Mouse (Mus musculus): ENCODE results near the gene Mlec. TPM values are rescaled to one million over a fixed set of nuclear protein-coding genes. Genes with fewer than 3 reads are reported as not detected.

Mlec gene
- polyA plus RNA-seq, 1 experiment from 2014 or later = 23.5 TPM

DNA sequence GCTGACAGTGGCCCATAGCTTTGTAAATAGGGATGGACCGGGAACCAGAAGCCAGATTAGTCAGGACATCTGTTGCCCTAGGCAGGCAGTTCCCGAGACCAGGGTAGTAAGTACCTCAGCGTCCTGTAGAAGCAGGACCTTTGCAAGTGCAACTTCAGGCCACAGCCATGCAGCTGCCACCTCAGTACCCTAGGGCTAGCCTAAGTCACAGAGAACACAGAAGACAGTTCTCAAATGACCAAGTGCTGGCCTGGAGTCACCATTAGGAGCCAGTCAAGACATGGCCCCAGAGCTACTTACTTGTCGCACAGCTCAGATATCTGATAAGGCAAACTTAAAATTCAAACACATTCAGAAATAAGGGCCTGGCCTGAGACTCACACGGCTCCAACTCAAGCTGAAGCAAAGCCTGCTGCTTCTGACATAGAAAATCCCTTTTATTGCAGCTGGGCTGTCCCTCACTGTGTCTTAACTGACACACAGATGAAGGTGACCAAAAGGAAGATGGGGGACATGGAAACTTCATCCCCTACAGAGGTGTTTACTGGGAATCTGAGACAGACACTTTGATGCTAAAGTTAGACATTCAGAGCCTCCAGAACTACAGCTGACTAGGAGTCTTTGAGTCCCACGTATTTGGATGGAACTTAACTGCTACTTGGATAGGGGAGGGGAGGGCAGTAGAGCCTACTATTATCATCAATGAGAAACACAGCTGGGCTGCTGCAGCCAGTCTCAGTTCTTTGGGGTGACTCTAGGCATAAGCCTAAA lies 11.8 kb downstream of the Mlec start:
- Histone ChIP-seq H3K4me2 (no peak overlapping the region), H3K9ac (no peak overlapping the region), H3K9me3 (replicated peaks) (no peaks in the 10 kb centered on the region), H3K27me3 (no peaks in the 10 kb centered on the region), H3K4me1 (0 out of 2 replicates have a peak, but pooled peaks cover 9% of the 10 kb centered on the region), H3K27ac (no peak overlapping the region), H3K4me3 (no peak overlapping the region), H3K36me3 (ENCODE audit: poor library complexity, severe bottlenecking) (peaks cover 68% of the 10 kb centered on the region)
- ATAC-seq = no peak
- 84% methylated on average over 6 of the region's 6 CpGs for WGBS

DNA sequence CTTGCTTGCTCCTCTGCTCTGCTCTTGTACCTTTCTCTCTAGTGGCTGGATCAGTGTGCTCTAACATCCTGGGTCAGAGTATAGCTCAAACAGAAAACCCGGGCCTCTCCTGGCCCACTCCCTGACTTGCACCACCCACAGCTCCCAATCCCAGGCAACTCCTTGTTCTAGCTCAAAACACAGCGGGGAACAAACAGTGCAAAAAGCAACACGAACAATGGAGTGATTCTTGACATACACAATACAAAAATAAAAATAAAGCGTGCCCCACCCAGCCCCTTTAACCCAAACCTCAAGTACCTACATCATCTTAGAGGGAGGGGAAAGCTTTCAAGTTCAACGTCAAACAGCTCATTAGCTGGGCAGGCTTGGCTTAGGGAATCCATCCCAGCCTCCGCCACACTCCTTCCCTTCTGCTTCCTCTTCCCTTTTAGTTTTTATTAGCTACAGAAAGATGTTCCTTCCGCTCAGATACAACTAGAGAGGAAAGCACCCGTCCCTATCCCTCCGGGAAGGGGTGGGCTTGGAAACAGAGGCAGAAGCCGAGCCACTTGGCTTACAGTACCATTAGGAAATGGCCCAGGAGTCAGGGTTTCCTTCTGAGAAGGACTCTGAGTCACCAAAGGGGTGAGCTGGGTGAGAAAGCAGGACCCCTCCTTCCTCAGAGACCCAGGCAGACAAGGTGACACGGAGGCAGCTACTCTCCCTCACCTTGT lies 12.6 kb downstream of the Mlec start:
- WGBS = 68% methylated on average over 11 of the region's 11 CpGs
- Histone ChIP-seq H3K9me3 (replicated peaks) (no peaks in the 10 kb centered on the region), H3K27ac (no peak overlapping the region), H3K27me3 (no peaks in the 10 kb centered on the region), H3K4me3 (no peak overlapping the region), H3K9ac (no peak overlapping the region), H3K4me1 (0 out of 2 replicates have a peak, but pooled peaks cover 9% of the 10 kb centered on the region), H3K4me2 (no peak overlapping the region), H3K36me3 (ENCODE audit: poor library complexity, severe bottlenecking) (peaks cover 61% of the 10 kb centered on the region)
- ATAC-seq = no peak

DNA sequence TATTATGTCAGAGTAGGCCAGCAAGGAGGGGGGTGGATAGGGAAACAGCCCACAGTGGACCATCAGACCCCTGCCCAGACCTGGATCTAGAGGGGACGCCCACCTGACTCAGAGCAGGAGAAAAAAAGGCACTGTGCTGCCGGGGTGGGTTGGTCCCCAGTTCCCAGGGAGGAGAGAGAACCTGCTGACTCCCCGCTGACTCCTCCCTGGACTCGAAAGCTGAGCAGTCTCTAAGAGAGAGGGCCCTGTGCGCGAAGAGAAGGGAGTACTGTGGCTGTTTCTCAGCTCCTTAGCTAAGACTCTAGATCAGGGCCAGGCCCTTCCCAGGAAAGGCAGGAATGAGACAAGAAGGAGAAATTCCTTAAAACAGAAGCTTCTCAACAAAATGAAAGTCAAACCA lies 13.5 kb downstream of the Mlec start:
- 67% methylated on average over 6 of the region's 6 CpGs for WGBS
- Histone ChIP-seq H3K9me3 (replicated peaks) (no peaks in the 10 kb centered on the region), H3K4me1 (0 out of 2 replicates have a peak, but pooled peaks cover 9% of the 10 kb centered on the region), H3K36me3 (ENCODE audit: poor library complexity, severe bottlenecking) (peaks cover 52% of the 10 kb centered on the region), H3K27me3 (no peaks in the 10 kb centered on the region), H3K27ac (no peak overlapping the region; the same call in 1 of the 2 replicates), H3K4me2 (no peak overlapping the region), H3K4me3 (no peak overlapping the region), H3K9ac (no peak overlapping the region)
- no peak for ATAC-seq

DNA sequence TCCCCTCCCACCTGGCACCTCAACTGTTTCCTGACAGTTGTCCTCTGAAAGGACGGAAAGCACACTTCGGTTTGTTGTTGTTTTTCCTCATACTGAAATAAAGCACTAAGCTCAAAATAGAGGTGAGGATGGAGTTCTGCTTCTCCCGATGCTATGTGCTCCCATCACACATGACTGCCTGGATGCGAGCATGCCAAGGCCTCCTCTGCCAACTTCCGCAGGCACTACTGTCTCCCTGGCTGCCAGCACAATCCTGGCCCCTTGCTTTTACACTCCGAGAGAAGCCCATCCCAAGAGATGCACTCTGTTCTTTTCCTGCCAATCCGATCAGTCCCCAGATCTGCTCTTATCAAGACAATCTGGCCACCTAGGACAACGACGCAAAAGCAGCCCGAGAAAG lies 14.4 kb downstream of the Mlec start:
- Histone ChIP-seq H3K4me1 (0 out of 2 replicates have a peak, but pooled peaks cover 9% of the 10 kb centered on the region), H3K9ac (no peak overlapping the region), H3K4me2 (no peak overlapping the region), H3K4me3 (no peak overlapping the region), H3K36me3 (ENCODE audit: poor library complexity, severe bottlenecking) (peaks cover 44% of the 10 kb centered on the region), H3K27ac (no peak overlapping the region), H3K27me3 (no peaks in the 10 kb centered on the region), H3K9me3 (replicated peaks) (no peaks in the 10 kb centered on the region)
- no peak for ATAC-seq
- WGBS = 71% methylated on average over 10 of the region's 10 CpGs

DNA sequence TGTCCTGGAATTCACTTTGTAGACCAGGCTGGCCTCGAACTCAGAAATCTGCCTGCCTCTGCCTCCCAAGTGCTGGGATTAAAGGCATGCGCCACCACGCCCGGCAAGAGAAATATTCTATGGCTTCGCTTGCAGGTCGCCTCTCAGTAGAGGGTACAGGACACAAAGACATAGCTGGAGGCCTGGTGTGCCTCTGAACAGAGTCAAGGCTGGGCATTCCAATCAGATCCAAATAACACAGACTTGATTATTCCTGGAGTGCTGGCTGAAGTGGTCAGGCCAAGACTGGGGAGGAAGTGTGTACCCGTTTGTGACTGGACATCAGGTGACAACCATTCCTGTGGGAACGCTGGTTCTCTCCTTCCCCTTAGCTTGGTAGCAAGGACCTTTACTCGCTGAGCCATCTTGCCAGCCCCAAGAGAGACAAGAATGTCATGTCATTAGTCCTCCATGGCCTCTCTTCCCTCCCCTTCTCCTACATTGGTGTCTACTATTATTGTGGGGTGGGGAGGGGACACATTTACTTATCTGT lies 15.7 kb downstream of the Mlec start:
- no peak overlapping the region for H3K27ac ChIP-seq
- H3K9me3 ChIP-seq (replicated peaks) = no peaks in the 10 kb centered on the region
- WGBS = 86% methylated on average over 9 of the region's 9 CpGs
- H3K9ac ChIP-seq = no peak overlapping the region
- 0 out of 2 replicates have a peak, but pooled peaks cover 9% of the 10 kb centered on the region for H3K4me1 ChIP-seq
- H3K4me3 ChIP-seq = no peak overlapping the region
- H3K4me2 ChIP-seq = no peak overlapping the region
- no peak for ATAC-seq
- H3K27me3 ChIP-seq = no peaks in the 10 kb centered on the region
- peaks cover 31% of the 10 kb centered on the region for H3K36me3 ChIP-seq (ENCODE audit: poor library complexity, severe bottlenecking)

DNA sequence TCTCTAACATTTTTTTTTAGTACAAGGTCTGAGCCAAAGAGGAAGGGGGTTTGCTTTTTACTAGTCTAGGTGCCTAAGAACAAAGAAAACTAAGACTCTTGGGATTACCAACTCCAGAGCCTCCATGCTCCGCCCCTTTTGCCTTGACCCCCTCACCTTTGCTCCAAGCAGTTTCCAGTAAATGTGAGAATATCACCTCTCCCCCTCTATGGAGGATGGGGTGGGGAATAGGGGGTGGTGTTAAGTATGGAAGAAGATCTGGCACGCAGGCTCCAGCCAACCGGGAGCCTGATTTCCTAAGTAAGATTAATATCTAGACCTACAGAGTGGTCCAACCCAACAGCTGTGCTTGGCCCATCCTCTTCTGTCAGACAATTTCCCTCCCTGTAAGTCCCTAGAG lies 17.3 kb downstream of the Mlec start:
- ATAC-seq = no peak
- Histone ChIP-seq H3K9me3 (replicated peaks) (no peaks in the 10 kb centered on the region), H3K27me3 (no peaks in the 10 kb centered on the region), H3K4me2 (no peak overlapping the region), H3K27ac (no peak overlapping the region), H3K4me1 (0 out of 2 replicates have a peak, but pooled peaks cover 9% of the 10 kb centered on the region), H3K9ac (no peak overlapping the region), H3K36me3 (ENCODE audit: poor library complexity, severe bottlenecking) (peaks cover 17% of the 10 kb centered on the region; the same call in 1 of the 2 replicates), H3K4me3 (no peak overlapping the region)
- 77% methylated on average over 3 of the region's 3 CpGs for WGBS

DNA sequence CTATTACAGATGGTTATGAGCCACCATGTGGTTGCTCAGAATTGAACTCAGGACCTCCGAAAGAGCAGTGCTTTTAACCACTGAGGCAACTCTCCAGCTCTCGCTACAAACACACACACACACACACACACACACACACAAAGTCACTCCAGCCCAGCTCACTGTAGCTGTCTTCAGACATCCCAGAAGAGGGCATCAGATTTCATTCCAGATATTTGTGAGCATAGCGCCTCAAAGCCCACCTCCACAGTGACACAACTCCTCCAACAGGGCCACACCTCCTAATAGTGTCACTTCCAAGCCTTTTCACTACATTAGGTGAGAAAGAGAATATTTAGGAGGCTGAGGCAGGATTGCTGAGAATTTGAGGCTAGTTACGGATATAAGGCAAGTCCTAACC lies 18.9 kb downstream of the Mlec start:
- H3K36me3 ChIP-seq (ENCODE audit: poor library complexity, severe bottlenecking) = peaks cover 3% of the 10 kb centered on the region; the same call in 1 of the 2 replicates
- H3K4me3 ChIP-seq = no peak overlapping the region
- H3K27me3 ChIP-seq = no peaks in the 10 kb centered on the region
- no peaks in the 10 kb centered on the region for H3K9me3 ChIP-seq (replicated peaks)
- no peak overlapping the region for H3K4me2 ChIP-seq
- H3K9ac ChIP-seq = no peak overlapping the region
- H3K27ac ChIP-seq = no peak overlapping the region
- peaks cover 11% of the 10 kb centered on the region; the same call in 1 of the 2 replicates for H3K4me1 ChIP-seq
- no peak for ATAC-seq
- WGBS = 71% methylated on average over 4 of the region's 4 CpGs

DNA sequence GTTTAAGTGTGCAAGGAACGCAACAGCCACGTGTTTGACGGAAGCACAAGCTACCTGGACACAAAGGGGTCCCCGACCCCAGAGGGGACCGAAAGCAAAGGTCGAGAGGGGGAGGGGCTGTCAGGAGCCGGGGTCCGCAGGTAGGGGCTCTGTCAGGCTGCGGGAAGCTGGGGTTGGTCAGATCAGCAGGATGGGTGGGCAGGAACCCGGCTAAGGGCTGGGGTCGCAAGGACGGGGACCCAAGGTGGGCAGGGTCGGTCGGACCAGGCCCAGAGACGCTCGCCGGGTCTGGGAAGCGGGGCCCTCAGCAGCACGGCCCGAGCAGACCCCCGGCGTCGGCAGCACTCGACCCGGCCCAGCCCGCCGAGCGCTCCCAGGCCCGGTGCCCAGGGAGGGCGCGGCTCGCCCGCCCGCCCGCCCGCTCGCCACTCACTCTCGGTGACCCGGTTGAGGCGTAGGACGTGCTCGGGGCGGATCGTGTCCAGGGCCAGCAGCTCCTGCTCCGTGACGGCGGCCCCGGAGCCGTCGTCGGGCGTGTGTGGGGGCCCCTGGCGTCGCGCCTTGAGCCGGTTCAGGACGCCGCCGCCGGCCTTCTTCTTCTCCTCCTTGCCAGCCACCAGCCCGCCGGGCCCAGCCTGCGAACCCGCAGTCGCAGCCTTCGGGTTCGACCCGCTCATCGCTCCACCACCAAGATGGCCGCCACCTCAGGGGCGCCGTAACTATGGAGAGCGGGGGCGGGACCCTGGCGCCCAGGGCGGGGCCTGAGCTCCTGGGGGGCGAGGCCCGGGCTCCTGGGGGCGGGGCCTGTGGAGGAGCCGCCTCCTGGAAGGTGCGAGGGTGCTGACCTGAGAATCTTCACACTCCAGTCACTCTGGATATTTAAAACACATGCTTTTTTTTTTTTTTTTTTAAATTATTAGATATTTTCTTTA lies 23.5 kb downstream of the Mlec start, which contains the start of gene Unc119b:
Gene Unc119b, minus strand, starts transcription at position 742 of the 932 bp plus-strand sequence.
- no peak within 1 kb of the TSS for H3K27ac ChIP-seq

DNA sequence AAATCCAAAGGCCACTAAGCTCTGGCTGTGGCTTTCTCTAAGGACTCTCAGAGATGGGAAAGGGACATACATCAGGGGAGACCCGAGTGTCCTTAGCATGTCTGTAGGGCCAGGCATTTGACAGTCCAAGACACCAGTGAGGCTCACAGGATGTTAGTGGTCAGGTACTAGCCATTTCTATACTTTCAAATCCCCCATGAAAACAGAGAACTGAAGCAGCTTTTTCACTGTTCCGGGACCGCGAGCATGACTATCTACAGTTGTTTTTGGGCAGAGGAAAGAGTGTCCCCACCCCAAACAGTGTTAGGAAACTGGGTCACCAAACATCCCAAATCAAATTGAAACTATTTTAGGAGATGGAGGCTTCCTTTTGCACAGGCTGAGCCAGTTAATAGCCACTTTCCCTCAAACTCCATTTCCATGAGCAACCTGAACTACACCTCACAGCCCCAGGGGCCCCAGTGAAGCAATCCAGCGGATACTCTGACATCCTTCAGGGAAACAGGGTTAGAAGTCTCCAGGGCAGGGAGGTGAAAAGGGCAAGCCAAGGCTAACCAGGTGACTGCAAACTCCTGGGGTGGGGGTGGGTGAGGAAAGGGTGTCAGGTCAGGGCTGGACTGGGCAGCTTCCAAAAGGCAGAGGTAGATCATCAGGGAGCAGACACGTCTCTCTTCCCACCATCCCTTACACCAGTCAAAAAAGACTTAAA lies 24.5 kb downstream of the Mlec start:
- no peaks in the 10 kb centered on the region for H3K27me3 ChIP-seq
- H3K27ac ChIP-seq = no peak overlapping the region
- ATAC-seq = no peak
- H3K4me3 ChIP-seq = peak overlapping the region; percentile 89
- no peaks in the 10 kb centered on the region for H3K9me3 ChIP-seq (replicated peaks)
- WGBS = 58% methylated on average over 6 of the region's 6 CpGs
- peaks cover 19% of the 10 kb centered on the region for H3K4me1 ChIP-seq
- peaks cover 18% of the 10 kb centered on the region for H3K36me3 ChIP-seq (ENCODE audit: poor library complexity, severe bottlenecking)
- H3K4me2 ChIP-seq = peak overlapping the region; percentile 92
- peak overlapping the region; percentile 89 for H3K9ac ChIP-seq

More for the DNA sequence above, 23.5 kb downstream of the Mlec start, which contains the start of gene Unc119b:
- Histone ChIP-seq H3K4me3 (peak within 1 kb of the TSS; percentile 89), H3K9me3 (replicated peaks) (no peaks in the 10 kb centered on the region), H3K9ac (peak within 1 kb of the TSS; percentile 89), H3K27me3 (no peaks in the 10 kb centered on the region), H3K4me1 (peaks cover 19% of the 10 kb centered on the region), H3K36me3 (ENCODE audit: poor library complexity, severe bottlenecking) (peaks cover 9% of the 10 kb centered on the region), H3K4me2 (peak within 1 kb of the TSS; percentile 92)
- peak; percentile 93 for ATAC-seq
- WGBS = under 1% methylated on average over 55 of the region's 81 CpGs

DNA sequence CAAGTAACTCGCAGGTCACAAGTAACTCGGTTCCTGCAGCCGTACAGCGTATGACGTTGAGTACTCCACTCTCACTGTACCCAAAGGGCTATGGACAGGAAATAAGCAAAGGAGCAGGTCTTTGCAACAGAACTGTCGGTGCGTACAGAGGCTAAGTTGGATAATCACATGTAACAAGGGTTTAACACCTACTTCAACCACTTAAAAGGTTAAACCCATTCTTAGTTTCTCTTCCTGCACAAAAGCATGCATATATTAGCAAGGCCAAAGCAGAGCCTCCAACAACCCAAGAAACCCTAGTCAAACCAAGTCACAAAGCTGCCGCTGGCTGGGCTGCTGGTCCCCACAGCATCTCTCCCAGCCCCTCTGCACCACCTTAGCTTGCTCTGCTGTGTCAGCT lies 25.5 kb downstream of the Mlec start:
- Histone ChIP-seq H3K4me3 (no peak overlapping the region), H3K27me3 (no peaks in the 10 kb centered on the region), H3K27ac (no peak overlapping the region), H3K4me1 (peaks cover 19% of the 10 kb centered on the region), H3K9ac (peak overlapping the region; percentile 89; the same call in 1 of the 2 replicates), H3K4me2 (peak overlapping the region; percentile 92), H3K36me3 (ENCODE audit: poor library complexity, severe bottlenecking) (peaks cover 28% of the 10 kb centered on the region), H3K9me3 (replicated peaks) (no peaks in the 10 kb centered on the region)
- 92% methylated on average over 8 of the region's 8 CpGs for WGBS
- ATAC-seq = no peak

DNA sequence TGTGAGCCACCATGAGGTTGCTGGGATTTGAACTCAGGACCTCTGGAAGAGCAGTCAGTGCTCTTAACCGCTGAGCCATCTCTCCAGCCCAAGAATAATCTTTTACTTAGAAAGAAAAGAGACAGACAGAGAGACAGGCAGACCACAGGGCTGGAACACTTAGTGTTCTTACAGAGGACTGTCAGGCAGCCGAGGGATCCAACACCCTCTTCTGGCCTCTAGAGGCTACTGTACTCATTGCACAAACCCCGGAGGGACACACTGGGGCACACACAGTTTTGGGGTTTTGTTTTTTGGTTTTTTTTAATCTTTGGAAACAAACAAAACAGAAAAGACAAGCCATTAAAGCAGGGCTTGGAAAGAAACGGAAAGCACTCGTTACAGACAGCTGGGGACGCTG lies 28.7 kb downstream of the Mlec start:
- Histone ChIP-seq H3K36me3 (ENCODE audit: poor library complexity, severe bottlenecking) (peaks cover 53% of the 10 kb centered on the region), H3K9ac (no peak overlapping the region), H3K4me3 (no peak overlapping the region), H3K27ac (no peak overlapping the region), H3K9me3 (replicated peaks) (no peaks in the 10 kb centered on the region), H3K4me2 (no peak overlapping the region), H3K4me1 (peaks cover 33% of the 10 kb centered on the region), H3K27me3 (no peaks in the 10 kb centered on the region)
- 82% methylated on average over 6 of the region's 6 CpGs for WGBS
- no peak for ATAC-seq
